Mouse (Mus musculus): ENCODE results near the gene Cplx1. TPM values are rescaled to one million over a fixed set of nuclear protein-coding genes. Genes with fewer than 3 reads are reported as not detected.

Gene Cplx1
- polyA plus RNA-seq, 1 experiment = 1.2 TPM

GRCm38 (mm10) chr5:108473737-108474136, 76.1 kb downstream of the Cplx1 start:
- Histone ChIP-seq H3K9ac (ENCODE audit: low read depth, poor library complexity, severe bottlenecking) (no peak overlapping the region), H3K4me1 (ENCODE audit: control insufficient read depth, insufficient read depth, low read length) (no peaks in the 10 kb centered on the region), H3K27ac (ENCODE audit: insufficient read depth, low read length) (no peak overlapping the region), H3K27me3 (ENCODE audit: control insufficient read depth, insufficient read depth, low read length, poor library complexity, severe bottlenecking) (no peaks in the 10 kb centered on the region), H3K4me3 (ENCODE audit: low read depth, low read length) (no peak overlapping the region), H3K36me3 (ENCODE audit: control insufficient read depth, insufficient read depth, low read length, poor library complexity, severe bottlenecking) (peaks cover 42% of the 10 kb centered on the region), H3K9me3 (replicated peaks; ENCODE audit: control insufficient read depth, insufficient read depth, low read length, poor library complexity, severe bottlenecking) (no peaks in the 10 kb centered on the region)
- TF ChIP-seq POLR2A (IDR thresholded peaks at IDR 0.05; ENCODE audit: insufficient read depth, low read length) (no peak), CTCF (IDR thresholded peaks at IDR 0.05; ENCODE audit: low read depth, low read length) (no peak), EP300 (IDR thresholded peaks at IDR 0.05; ENCODE audit: insufficient read depth, low read depth, low read length) (no peak)

- H3K9ac ChIP-seq (ENCODE audit: low read depth, poor library complexity, severe bottlenecking) = no peak overlapping the region
- no peak overlapping the region for H3K27ac ChIP-seq (ENCODE audit: insufficient read depth, low read length)
- peaks cover 15% of the 10 kb centered on the region for H3K36me3 ChIP-seq (ENCODE audit: control insufficient read depth, insufficient read depth, low read length, poor library complexity, severe bottlenecking)
- TF ChIP-seq CTCF (IDR thresholded peaks at IDR 0.05; ENCODE audit: low read depth, low read length) (no peak), EP300 (IDR thresholded peaks at IDR 0.05; ENCODE audit: insufficient read depth, low read depth, low read length) (no peak), POLR2A (IDR thresholded peaks at IDR 0.05; ENCODE audit: insufficient read depth, low read length) (no peak)
- no peak overlapping the region for H3K4me3 ChIP-seq (ENCODE audit: low read depth, low read length)
- H3K9me3 ChIP-seq (replicated peaks; ENCODE audit: control insufficient read depth, insufficient read depth, low read length, poor library complexity, severe bottlenecking) = no peaks in the 10 kb centered on the region
- H3K4me1 ChIP-seq (ENCODE audit: control insufficient read depth, insufficient read depth, low read length) = no peaks in the 10 kb centered on the region
- H3K27me3 ChIP-seq (ENCODE audit: control insufficient read depth, insufficient read depth, low read length, poor library complexity, severe bottlenecking) = no peaks in the 10 kb centered on the region
Observed at GRCm38 (mm10) chr5:108469617-108470016, 80.2 kb downstream of the Cplx1 start.

Other genes with a start within 250 kb of the Cplx1 start
- 8.7 and 10.0 TPM in 2 replicates for gene Pigg, start 237.4 kb downstream of the Cplx1 start, polyA plus RNA-seq (2011; ENCODE audit: insufficient read depth, insufficient read length, low read depth, missing spikeins)
- not detected in 2 replicates for gene Gm42517, start 182.1 kb downstream of the Cplx1 start, polyA plus RNA-seq (2011; ENCODE audit: insufficient read depth, insufficient read length, low read depth, missing spikeins)
- gene Pde6b, start 161.6 kb downstream of the Cplx1 start, polyA plus RNA-seq (2011; ENCODE audit: insufficient read depth, insufficient read length, low read depth, missing spikeins) = not detected in 2 replicates
- 233 and 261 TPM in 2 replicates for gene Atp5k, start 115.6 kb downstream of the Cplx1 start, polyA plus RNA-seq (2011; ENCODE audit: insufficient read depth, insufficient read length, low read depth, missing spikeins)
- 0.62 and 0.63 TPM in 2 replicates for gene Mfsd7a, start 101.1 kb downstream of the Cplx1 start, polyA plus RNA-seq (2011; ENCODE audit: insufficient read depth, insufficient read length, low read depth, missing spikeins)
- gene Pcgf3, start 88.8 kb downstream of the Cplx1 start, polyA plus RNA-seq (2011; ENCODE audit: insufficient read depth, insufficient read length, low read depth, missing spikeins) = 104 and 111 TPM in 2 replicates
- 55.0 and 63.0 TPM in 2 replicates for gene Gak, start 79.7 kb upstream of the Cplx1 start, polyA plus RNA-seq (2011; ENCODE audit: insufficient read depth, insufficient read length, low read depth, missing spikeins)
- gene Tmem175, start 79.7 kb upstream of the Cplx1 start, polyA plus RNA-seq (2011; ENCODE audit: insufficient read depth, insufficient read length, low read depth, missing spikeins) = 16.1 and 19.7 TPM in 2 replicates
- gene Idua, start 110.3 kb upstream of the Cplx1 start, polyA plus RNA-seq (2011; ENCODE audit: insufficient read depth, insufficient read length, low read depth, missing spikeins) = 13.8 and 17.4 TPM in 2 replicates
- gene Dgkq, start 119.6 kb upstream of the Cplx1 start, polyA plus RNA-seq (2011; ENCODE audit: insufficient read depth, insufficient read length, low read depth, missing spikeins) = 6.5 and 10.7 TPM in 2 replicates
- gene Slc26a1, start 125.5 kb upstream of the Cplx1 start, polyA plus RNA-seq (2011; ENCODE audit: insufficient read depth, insufficient read length, low read depth, missing spikeins) = not detected in 2 replicates
- 8.9 and 13.2 TPM in 2 replicates for gene Fgfrl1, start 142.4 kb upstream of the Cplx1 start, polyA plus RNA-seq (2011; ENCODE audit: insufficient read depth, insufficient read length, low read depth, missing spikeins)
- not detected in 2 replicates for gene Rnf212, start 225.0 kb upstream of the Cplx1 start, polyA plus RNA-seq (2011; ENCODE audit: insufficient read depth, insufficient read length, low read depth, missing spikeins)
- not detected in 2 replicates for gene Tmed11, start 245.3 kb upstream of the Cplx1 start, polyA plus RNA-seq (2011; ENCODE audit: insufficient read depth, insufficient read length, low read depth, missing spikeins)